Mouse (Mus musculus) mouse embryonic stem cell (cell line): ENCODE measurements around the gene Hist1h4f.

Experiments used
- in situ Hi-C, 2 experiments: fragments of 300-500 bp; cut with MboI; formaldehyde crosslinking; loops; 1 replicate in 1 of 2; 3 replicates in 1 of 2; pipeline ENCODE4 v1.14.3; 2019 to 2020; ENCODE audit warnings: low sequenced_read_pairs in 2 of 2, low pct_unique_long_range_greater_than_20kb in 1 of 2, mixed read lengths in 1 of 2; ENCODE audit not compliant: unreplicated experiment in 1 of 2

The Hist1h4f gene

DNA sequence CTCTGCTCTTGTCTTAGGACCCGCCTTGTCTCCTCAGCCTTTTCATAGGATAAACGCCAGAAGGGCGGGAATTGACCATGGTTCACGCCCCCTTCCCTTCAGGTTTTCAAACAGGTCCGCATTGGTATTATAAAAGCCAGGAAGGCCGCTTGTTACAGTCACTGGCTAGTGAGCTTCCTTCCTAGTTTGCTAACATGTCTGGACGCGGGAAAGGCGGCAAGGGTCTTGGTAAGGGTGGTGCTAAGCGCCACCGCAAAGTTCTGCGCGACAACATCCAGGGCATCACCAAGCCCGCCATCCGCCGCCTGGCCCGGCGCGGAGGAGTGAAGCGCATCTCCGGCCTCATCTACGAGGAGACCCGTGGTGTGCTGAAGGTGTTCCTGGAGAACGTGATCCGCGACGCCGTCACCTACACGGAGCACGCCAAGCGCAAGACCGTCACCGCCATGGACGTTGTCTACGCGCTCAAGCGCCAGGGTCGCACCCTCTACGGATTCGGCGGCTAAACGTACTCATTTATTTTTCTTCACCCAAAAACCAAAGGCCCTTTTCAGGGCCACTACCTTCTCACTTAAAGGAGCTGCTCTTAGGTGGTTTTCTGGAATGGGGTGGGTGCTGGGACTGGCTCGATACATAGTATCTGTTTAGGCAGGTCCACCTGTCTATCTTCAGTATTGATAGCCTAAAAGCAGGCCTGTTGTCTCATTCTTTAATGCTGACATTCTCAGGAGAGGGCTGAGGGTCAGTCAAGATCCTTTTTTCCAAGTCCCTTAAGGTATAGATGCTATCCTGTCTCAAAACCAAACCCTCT lies 30.2 kb upstream of the Hist1h4f start, which contains the start of gene Hist1h4d:
Hist1h4d (plus strand) TSS at position 191 of the 811 bp plus-strand sequence.
- in situ Hi-C loops, result no loop called here

DNA sequence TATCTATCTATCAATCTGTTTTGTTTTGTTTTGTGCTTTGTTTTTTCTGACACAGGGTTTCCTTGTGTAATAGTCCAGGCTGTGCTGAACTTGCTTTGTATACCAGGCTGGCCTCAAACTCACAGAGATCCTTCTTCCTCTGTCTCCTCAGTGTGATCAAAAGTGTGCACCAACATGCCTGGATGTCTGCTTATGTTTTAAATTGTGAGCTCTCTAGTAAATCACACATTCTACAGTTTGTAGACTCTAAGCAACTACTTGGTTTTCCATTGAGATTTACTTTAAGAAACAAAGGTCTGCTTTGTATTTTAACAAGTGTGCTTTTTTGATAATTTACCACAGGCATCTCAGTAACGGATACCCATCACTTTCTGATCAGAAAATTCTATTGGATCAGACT lies 26.4 kb upstream of the Hist1h4f start:
- in situ Hi-C loops, result loop anchor here in 1 of 2 experiments (10.0 kb wide), 1 partner anchor 167 kb away; the partner anchor contains the start of genes Hist1h2bb and Hist1h3c

DNA sequence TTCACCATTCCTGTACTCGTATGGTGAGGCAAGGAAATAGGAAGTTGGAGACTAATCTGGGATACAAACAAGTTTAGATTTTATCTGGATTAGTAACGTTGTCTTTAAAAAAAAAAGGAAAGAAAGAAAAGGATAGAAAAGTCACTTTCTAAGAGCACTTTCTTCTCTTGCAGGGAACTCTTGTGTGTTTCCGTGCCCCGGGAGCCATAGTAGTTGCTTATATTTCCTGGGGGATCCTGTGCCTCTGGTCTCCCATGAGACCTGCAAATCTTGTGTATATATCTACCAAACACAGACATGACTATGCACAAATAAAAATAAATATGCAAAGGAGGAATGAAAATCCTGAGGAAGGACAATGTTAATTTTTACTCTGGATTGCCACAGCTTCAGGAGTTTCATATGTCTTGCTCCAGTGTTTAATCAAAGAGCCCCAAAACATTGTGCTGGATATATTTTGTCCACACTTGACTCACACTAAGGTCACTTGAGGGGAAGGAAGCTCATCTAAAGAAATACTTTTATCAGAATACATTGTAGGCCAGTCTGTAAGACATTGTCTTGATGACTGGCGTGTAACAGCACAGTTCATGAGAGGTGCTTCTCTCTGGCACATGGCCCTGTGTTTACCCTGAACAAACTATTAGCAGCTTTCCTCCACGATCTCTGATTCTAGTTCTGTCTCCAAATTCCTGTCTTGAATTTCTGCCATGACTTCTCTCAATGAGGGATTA lies 25.6 kb upstream of the Hist1h4f start:
- in situ Hi-C loops, result loop anchor here in 1 of 2 experiments (10.0 kb wide), 1 partner anchor 168 kb away; the partner anchor contains the start of genes Hist1h2bb and Hist1h3c

DNA sequence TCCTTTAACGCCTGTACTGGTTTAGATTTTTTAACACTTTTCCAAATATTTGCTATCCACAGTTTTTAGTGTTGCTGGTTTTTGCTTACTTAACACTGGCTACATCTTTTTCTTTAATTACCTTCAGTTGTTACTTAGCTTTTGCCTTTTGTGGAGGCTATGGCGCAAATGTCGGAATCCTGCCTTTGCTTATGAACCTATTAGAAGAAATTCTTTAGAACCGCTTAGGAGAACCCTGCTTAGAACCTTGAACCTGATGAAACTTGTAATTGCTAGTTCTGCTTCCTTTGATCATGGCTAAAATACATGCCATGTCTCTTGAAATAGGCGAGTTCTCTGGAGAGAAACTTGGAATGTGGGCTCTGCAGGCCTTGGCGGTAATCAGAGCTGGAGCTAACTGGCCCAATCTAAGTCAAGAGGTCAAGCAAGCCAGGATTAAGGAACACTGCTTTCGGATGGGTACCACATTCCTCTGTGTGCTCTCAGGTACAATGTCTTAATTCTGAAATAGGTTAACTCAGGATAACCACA lies 25.0 kb upstream of the Hist1h4f start:
- in situ Hi-C loops, result loop anchor here in 1 of 2 experiments (10.0 kb wide), 1 partner anchor 168 kb away; the partner anchor contains the start of genes Hist1h2bb and Hist1h3c

DNA sequence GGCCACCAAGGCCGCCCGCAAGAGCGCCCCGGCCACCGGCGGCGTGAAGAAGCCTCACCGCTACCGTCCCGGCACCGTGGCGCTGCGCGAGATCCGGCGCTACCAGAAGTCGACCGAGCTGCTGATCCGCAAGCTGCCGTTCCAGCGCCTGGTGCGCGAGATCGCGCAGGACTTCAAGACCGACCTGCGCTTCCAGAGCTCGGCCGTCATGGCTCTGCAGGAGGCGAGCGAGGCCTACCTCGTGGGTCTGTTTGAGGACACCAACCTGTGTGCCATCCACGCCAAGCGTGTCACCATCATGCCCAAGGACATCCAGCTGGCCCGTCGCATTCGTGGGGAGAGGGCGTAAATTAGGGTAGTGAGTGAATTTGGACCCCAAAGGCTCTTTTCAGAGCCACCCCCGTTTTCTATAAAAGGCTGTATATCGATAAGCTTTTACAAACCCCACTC lies 24.4 kb upstream of the Hist1h4f start:
- in situ Hi-C loops, result loop anchor here in 1 of 2 experiments (10.0 kb wide), 1 partner anchor 169 kb away; the partner anchor contains the start of genes Hist1h2bb and Hist1h3c

DNA sequence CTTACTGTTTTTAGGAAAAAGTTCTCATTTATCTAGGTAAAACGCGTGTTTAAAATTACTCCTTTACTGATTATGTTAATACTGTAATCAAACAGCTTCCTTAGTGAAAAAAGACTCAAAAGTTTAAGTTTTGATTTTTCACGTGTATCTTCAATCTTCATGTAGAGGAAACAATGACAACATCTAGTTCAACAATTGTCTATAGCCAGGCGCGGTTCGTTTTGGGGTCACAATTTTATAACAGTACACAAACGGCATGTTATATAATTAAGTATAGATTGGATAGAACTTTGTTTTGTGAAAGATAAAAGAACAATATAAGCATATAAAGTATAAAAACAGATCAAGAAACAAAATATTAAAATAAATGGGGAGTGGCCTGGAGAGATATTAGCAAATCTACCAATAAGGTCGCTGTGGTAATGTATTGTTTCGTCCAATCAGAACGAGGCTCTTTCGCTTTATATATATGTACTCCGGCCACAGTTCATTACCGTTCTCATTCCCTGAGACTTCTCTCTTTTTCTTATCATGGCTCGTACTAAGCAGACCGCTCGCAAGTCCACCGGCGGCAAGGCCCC lies 23.9 kb upstream of the Hist1h4f start, which contains the start of gene Hist1h3d:
Hist1h3d (plus strand) TSS at position 493 of the 581 bp plus-strand sequence.
- in situ Hi-C loops, result loop anchor here in 1 of 2 experiments (10.0 kb wide), 1 partner anchor 169 kb away; the partner anchor contains the start of genes Hist1h2bb and Hist1h3c

DNA sequence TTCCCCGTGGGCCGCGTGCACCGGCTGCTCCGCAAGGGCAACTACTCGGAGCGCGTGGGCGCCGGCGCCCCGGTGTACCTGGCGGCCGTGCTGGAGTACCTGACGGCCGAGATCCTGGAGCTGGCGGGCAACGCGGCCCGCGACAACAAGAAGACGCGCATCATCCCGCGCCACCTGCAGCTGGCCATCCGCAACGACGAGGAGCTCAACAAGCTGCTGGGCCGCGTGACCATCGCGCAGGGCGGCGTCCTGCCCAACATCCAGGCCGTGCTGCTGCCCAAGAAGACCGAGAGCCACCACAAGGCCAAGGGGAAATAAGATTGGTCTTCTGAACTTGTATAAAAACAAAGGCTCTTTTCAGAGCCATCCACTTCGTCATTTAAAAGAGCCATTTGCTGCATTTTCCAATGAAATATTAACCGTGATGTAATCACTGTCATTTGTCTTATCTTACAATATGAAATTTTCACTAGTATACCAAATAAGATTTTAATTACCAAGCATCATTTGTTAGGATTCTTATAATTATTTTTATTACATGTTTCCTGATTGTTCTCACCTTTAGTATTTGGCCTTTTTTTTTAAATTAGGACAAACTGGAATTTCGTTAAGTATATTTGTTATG lies 23.2 kb upstream of the Hist1h4f start:
- in situ Hi-C loops, result loop anchor here in 1 of 2 experiments (10.0 kb wide), 1 partner anchor 170 kb away; the partner anchor contains the start of genes Hist1h2bb and Hist1h3c

DNA sequence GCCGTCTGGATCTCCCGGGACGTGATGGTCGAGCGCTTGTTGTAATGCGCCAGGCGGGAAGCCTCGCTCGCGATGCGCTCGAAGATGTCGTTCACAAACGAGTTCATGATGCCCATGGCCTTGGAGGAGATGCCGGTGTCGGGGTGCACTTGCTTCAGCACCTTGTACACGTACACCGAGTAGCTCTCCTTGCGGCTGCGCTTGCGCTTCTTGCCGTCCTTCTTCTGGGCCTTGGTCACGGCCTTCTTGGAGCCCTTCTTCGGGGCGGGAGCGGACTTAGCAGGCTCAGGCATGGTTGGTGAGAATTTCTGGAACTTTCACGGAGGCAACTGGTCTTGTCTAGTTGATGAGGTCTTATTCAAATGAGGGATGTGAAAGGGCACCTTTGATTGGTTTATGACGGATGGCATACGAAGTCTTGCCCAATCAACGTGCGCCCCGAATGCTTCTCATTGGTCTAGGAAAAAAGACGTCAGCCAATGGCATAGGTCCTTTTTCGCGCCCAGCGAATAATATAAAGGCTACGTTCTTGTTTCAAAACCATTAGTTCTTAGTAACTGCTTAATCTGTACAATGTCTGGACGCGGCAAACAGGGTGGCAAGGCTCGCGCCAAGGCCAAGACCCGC lies 22.6 kb upstream of the Hist1h4f start, which contains the start of the genes Hist1h2bf and Hist1h2ad:
Hist1h2bf (minus strand) TSS at position 299 of the 627 bp plus-strand sequence.
Hist1h2ad (plus strand) TSS at position 484 of the 627 bp plus-strand sequence.
- in situ Hi-C loops, result loop anchor here in 1 of 2 experiments (10.0 kb wide), 1 partner anchor 171 kb away; the partner anchor contains the start of genes Hist1h2bb and Hist1h3c

DNA sequence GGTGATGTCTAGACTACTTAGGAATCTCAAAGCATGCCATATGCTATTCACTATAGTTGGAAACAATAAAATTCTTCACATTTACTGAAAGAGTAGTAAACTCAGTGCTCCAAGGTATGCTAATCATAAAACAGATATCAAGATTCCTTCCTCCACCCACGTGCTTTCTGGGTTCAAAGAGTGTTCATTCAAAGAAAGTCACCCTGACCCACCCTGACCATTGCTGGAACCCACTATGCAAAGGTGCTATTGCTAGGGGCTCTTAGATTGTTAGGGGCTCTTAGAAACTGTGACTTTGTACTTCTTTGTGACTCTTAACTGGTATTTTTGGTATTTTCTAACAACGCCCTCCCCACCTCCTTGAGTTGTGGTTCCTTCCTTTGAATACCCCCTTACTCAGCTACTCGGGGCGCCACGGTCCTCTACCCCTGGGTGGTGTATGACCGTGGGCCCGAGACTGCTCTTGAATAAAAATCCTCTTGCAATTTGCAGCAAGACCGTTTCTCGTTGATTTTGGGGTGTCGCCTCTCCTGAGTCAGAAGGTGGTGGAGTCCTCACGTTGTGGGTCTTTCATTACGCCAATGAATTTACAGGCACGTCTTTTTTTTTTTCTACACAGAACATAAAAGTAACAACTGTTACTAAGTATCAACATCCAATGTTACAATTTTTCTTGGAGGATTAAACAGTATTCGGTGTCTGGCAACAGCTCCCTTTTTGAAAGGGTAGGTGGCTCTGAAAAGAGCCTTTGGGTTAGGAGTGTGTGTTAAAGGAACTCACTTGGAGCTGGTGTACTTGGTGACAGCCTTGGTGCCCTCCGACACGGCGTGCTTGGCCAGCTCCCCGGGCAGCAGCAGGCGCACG lies 21.8 kb upstream of the Hist1h4f start:
- in situ Hi-C loops, result loop anchor here in 1 of 2 experiments (10.0 kb wide), 1 partner anchor 172 kb away; the partner anchor contains the start of genes Hist1h2bb and Hist1h3c

DNA sequence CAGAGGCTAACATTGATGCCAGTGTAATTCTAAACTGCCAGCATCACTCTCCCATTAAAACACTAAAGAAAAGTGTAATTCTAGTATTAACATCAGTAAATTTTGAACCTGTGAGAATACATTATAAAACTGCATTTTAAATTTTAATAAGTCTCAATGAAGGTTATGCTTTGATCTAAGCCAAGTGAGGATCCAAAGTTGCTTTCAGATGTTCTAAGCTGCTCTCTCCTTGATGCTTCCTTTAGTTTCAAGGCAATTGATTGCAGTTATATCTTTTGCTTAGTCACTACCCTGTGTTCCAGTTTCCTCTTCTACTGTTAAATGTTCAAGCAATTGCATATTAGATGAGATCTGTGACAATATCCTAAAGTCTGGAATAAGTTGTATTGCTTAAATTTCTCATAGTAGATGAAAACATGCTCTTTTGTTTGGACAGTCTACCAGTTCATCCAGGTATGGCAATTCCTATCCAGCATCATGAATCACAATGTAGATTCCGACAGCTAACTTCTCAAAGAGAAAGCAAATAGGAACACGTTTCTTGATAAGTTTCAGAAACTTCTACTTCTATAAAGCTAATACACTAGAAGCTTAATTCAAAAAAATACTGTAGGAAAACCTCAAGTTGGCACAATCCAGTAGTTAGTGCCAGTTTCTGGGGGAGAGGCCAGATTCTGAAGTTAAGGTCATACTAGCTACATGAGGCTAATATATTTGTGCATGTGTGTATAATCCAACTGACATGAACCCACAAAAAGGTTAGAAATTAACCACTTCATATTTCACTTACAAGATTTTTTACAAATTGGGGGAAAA lies 21.0 kb upstream of the Hist1h4f start:
- in situ Hi-C loops, result loop anchor here in 1 of 2 experiments (10.0 kb wide), 1 partner anchor 172 kb away; the partner anchor contains the start of genes Hist1h2bb and Hist1h3c

DNA sequence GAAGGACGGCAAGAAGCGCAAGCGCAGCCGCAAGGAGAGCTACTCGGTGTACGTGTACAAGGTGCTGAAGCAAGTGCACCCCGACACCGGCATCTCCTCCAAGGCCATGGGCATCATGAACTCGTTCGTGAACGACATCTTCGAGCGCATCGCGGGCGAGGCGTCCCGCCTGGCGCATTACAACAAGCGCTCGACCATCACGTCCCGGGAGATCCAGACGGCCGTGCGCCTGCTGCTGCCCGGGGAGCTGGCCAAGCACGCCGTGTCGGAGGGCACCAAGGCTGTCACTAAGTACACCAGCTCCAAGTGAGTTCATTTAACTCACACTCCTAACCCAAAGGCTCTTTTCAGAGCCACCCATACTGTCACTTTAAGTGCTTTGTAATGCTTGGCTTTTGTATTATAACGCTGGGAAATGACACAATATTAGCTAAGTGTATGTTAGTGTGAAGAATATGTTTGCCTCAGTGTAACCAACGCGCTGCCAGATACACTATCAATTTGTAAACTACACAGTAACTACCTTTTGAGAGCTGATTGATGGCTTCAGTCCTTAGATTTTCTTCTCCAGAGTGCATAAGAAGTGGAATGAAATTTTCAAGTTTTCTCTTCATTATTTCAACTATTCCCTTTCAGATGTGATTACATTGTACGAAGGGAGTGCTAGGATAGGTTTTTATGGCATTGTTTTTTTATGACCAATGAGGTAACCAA lies 20.2 kb upstream of the Hist1h4f start:
- in situ Hi-C loops, result loop anchor here in 1 of 2 experiments (10.0 kb wide), 1 partner anchor 173 kb away; the partner anchor contains the start of genes Hist1h2bb and Hist1h3c

DNA sequence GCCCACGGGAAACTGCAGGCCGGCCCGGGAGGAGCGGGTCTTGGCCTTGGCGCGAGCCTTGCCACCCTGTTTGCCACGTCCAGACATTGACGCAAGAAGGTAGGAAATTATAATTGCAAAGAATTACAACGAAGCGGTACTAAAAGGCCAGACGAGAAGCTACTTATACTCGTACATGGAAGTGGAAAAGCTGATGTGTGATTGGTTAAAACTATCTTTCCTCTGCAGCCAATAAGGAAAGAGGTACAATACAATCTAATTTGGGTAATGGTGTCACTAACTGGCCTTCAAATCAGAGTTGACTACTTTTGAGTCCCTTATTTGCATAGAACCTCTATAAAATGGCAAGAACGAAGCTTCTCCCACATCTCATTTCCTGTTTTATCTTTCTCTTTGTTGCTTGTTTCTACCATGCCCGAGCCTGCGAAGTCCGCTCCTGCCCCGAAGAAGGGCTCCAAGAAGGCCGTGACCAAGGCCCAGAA lies 19.6 kb upstream of the Hist1h4f start, which contains the start of the genes Hist1h2ae and Hist1h2bg:
Hist1h2ae (minus strand) TSS at position 199 of the 482 bp plus-strand sequence.
Hist1h2bg (plus strand) TSS at position 375 of the 482 bp plus-strand sequence.
- in situ Hi-C loops, result loop anchor here in 1 of 2 experiments (10.0 kb wide), 1 partner anchor 174 kb away; the partner anchor contains the start of genes Hist1h2bb and Hist1h3c

DNA sequence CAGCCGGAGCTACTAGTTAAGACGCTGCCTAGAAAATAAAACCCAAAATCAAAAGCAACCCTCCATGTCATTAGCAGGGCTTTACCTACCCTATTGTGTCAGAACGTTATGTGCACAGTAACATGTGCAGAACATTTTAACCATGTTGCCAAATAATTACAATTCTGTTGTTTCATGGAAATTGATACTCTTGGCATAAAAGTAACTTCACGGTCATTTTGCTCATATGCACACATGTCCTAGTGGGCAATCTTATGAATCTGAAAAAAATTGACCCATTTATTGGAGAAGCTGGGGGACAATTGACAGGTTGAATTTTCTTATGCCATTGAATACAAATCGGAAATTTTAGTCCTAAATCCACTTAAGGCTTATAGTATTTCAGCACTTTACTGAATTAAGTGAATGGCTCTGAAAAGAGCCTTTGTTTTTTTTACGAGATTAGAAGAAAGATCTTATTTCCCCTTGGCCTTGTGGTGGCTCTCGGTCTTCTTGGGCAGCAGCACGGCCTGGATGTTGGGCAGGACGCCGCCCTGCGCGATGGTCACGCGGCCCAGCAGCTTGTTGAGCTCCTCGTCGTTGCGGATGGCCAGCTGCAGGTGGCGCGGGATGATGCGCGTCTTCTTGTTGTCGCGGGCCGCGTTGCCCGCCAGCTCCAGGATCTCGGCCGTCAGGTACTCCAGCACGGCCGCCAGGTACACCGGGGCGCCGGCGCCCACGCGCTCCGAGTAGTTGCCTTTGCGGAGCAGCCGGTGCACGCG lies 19.0 kb upstream of the Hist1h4f start:
- in situ Hi-C loops, result loop anchor here in 1 of 2 experiments (10.0 kb wide), 1 partner anchor 174 kb away; the partner anchor contains the start of genes Hist1h2bb and Hist1h3c
